10 mouse cellular contexts compared by ENCODE assay signal in the genomic region with DNA sequence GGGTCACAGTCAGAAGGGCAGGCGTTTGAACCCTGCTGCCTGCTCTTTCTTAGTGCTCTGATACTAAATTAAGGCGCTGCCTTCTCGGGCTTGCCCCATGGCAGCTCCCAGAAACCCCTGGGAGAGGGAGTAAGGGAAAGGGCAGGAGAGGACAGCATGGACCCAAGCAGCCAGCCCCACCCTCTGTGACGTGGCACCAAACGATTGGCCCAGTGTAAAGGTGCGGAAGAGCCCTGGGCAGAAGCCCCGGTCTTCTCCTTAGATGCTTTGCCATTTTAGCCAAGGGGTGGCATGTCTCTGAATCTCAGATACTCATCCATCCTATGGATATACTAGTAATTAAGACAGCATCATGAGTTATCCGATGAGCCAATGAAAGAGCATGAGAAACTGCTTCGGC. TPM values are rescaled to one million over a fixed set of nuclear protein-coding genes. Genes with fewer than 3 reads are reported as not detected.
DNase-seq lines count a peak whose midpoint lies in the region; ATAC-seq lines count a peak whose summit lies in the region.
"Had no signal": no experiment of that assay in that cellular context is flagged by ENCODE, and none has a peak within 500 bp of the region (broad histone marks: within the 10 kb centered on the region; RNA-seq: fewer than 3 reads in every experiment).

No protein-coding gene starts in this region.

- no peak for ATAC-seq in kidney, embryonic 15.5 days (replicated peaks; ENCODE audit: low FRiP score)
- peak; percentile 74; the same call in 1 of the 2 replicates for ATAC-seq in heart, embryonic 15.5 days (replicated peaks; ENCODE audit: insufficient number of reproducible peaks, insufficient read depth, low FRiP score, low read depth)

- WGBS in kidney, embryonic 15.5 days: 30% methylated on average over 9 of the region's 9 CpGs
- 17% methylated on average over 9 of the region's 9 CpGs for WGBS in heart, embryonic 15.5 days

- H3K9me3 ChIP-seq in kidney, embryonic 15.5 days (replicated peaks): no peaks in the 10 kb centered on the region
- no peaks in the 10 kb centered on the region for H3K9me3 ChIP-seq in heart, embryonic 15.5 days (replicated peaks)
- H3K9me3 ChIP-seq: megakaryocyte, embryonic 14.5 days had no signal

- H3K4me2 ChIP-seq in kidney, embryonic 15.5 days: peak overlapping the region; percentile 41
- H3K4me2 ChIP-seq in heart, embryonic 15.5 days: peak overlapping the region; percentile 33

- no peak overlapping the region for H3K27ac ChIP-seq in kidney, embryonic 15.5 days
- no peak overlapping the region for H3K27ac ChIP-seq in heart, embryonic 15.5 days
- H3K27ac ChIP-seq: heart, adult 2 months had no signal

- peak overlapping the region; percentile 2; the same call in 1 of the 2 replicates for H3K4me3 ChIP-seq in kidney, embryonic 15.5 days (replicated peaks)
- no peak overlapping the region for H3K4me3 ChIP-seq in heart, embryonic 15.5 days
- H3K4me3 ChIP-seq: heart, adult 2 months; megakaryocyte, embryonic 14.5 days had no signal

- no peak for DNase-seq in kidney, postnatal 25 days
- DNase-seq in c-Kit-positive CD71-positive TER-119-negative erythroid progenitor cells, embryonic 14.5 days (ENCODE audit: low read depth): peak; percentile 5
- DNase-seq in lung, postnatal 36 days: peak; percentile 22
- DNase-seq in cerebellum, adult 18-20 months: no peak
- no peak for DNase-seq in layer of hippocampus, postnatal 25 days (ENCODE audit: extremely low spot score in 1 of 2, low spot score in 1 of 2)
- DNase-seq in cerebellum, adult 9-11 months: no peak

- peaks cover 28% of the 10 kb centered on the region for H3K4me1 ChIP-seq in kidney, embryonic 15.5 days
- H3K4me1 ChIP-seq in heart, embryonic 15.5 days (replicated peaks): peaks cover 9% of the 10 kb centered on the region; the same call in 1 of the 2 replicates

- no peak overlapping the region for H3K9ac ChIP-seq in kidney, embryonic 15.5 days
- no peak overlapping the region for H3K9ac ChIP-seq in heart, embryonic 15.5 days

- H3K27me3 ChIP-seq in kidney, embryonic 15.5 days: no peaks in the 10 kb centered on the region; the same call in 1 of the 2 replicates
- no peaks in the 10 kb centered on the region for H3K27me3 ChIP-seq in heart, embryonic 15.5 days

- H3K36me3 ChIP-seq in kidney, embryonic 15.5 days: no peaks in the 10 kb centered on the region
- H3K36me3 ChIP-seq in heart, embryonic 15.5 days: no peaks in the 10 kb centered on the region

RNA-seq across cellular contexts. Expression of gene Msi1, which starts 21.3 kb away (rescaled TPM):
- polyA plus RNA-seq in kidney, embryonic 15.5 days (2015; fragmentation: Nextera tagmentation; extraction: Ambion mirVana): 21.1 and 22.0 TPM in 2 replicates
- 2.0 and 3.5 TPM in 2 replicates for polyA plus RNA-seq in heart, embryonic 15.5 days (2015; fragmentation: Nextera tagmentation; extraction: Ambion mirVana)
- 10 to 100 TPM; 52.5 to 57.1 TPM for total RNA-seq in layer of hippocampus, postnatal 25 days (2021)

RNA-seq across cellular contexts. Expression of gene Pla2g1b, which starts 58.0 kb away (rescaled TPM):
- 0.61 and 1.2 TPM in 2 replicates for polyA plus RNA-seq in kidney, embryonic 15.5 days (2015; fragmentation: Nextera tagmentation; extraction: Ambion mirVana)
- polyA plus RNA-seq in heart, embryonic 15.5 days (2015; fragmentation: Nextera tagmentation; extraction: Ambion mirVana): 0.32 and 0.52 TPM in 2 replicates
- not detected for total RNA-seq in layer of hippocampus, postnatal 25 days (2021)
- total RNA-seq: heart, adult 2 months had no signal
- polyA plus RNA-seq: heart, adult 2 months had no signal

RNA-seq across cellular contexts. Expression of gene Cox6a1, which starts 59.3 kb away (rescaled TPM):
- polyA plus RNA-seq in kidney, embryonic 15.5 days (2015; fragmentation: Nextera tagmentation; extraction: Ambion mirVana): 981 and 995 TPM in 2 replicates
- 1,326 and 1,479 TPM in 2 replicates for polyA plus RNA-seq in heart, embryonic 15.5 days (2015; fragmentation: Nextera tagmentation; extraction: Ambion mirVana)
- total RNA-seq in layer of hippocampus, postnatal 25 days (2021): 100 to 1,000 TPM; 814 to 862 TPM

Comparison
In these comparisons a context has a peak if more than half of its experiments do, and no peak if none do; other contexts are left out.
1. DNase-seq: peak in c-Kit-positive CD71-positive TER-119-negative erythroid progenitor cells, embryonic 14.5 days (single experiment) and lung, postnatal 36 days (single experiment); none in kidney, postnatal 25 days (0 of 2), cerebellum, adult 18-20 months (0 of 2), layer of hippocampus, postnatal 25 days (0 of 2) and cerebellum, adult 9-11 months (single experiment).